Mouse (Mus musculus) 3T3-L1 (cell line): ENCODE measurements around the gene Aebp2.
"Not testable (repeated sequence)": the region's sequence is repeated elsewhere in the genome, so short reads cannot be mapped to it uniquely, and the experiment has no call there.

ENCODE experiments used
- DNase-seq: peaks from one replicate; pipeline ENCODE4 v3.0.0-alpha.2; 2015; ENCODE audit warnings: low read depth, low spot score

Aebp2 gene

GRCm38 (mm10) chr6:140622391-140623225 is at the start of gene Aebp2:
Gene Aebp2 (plus strand): TSS chr6:140622663.
- DNase-seq, result peak; percentile 40

- no peak for DNase-seq
Measured at GRCm38 (mm10) chr6:140574943-140575342, 47.5 kb upstream of the Aebp2 start.

- DNase-seq, result no peak
Measured at GRCm38 (mm10) chr6:140576133-140576532, 46.3 kb upstream of the Aebp2 start.

GRCm38 (mm10) chr6:140576961-140577821 is 45.3 kb upstream of the Aebp2 start:
- DNase-seq, result no peak

GRCm38 (mm10) chr6:140577822-140578170 is 44.7 kb upstream of the Aebp2 start:
- DNase-seq, result no peak

GRCm38 (mm10) chr6:140578985-140579384 is 43.5 kb upstream of the Aebp2 start:
- not testable (repeated sequence) for DNase-seq

- DNase-seq, result no peak
Measured at GRCm38 (mm10) chr6:140580170-140580569, 42.3 kb upstream of the Aebp2 start.

- DNase-seq, result no peak
Measured at GRCm38 (mm10) chr6:140586714-140587259, 35.7 kb upstream of the Aebp2 start.

- DNase-seq, result peak; percentile 63
Measured at GRCm38 (mm10) chr6:140591331-140591730, 31.1 kb upstream of the Aebp2 start.

- DNase-seq, result no peak
Measured at GRCm38 (mm10) chr6:140592713-140593112, 29.8 kb upstream of the Aebp2 start.

- DNase-seq, result peak; percentile 80
Measured at GRCm38 (mm10) chr6:140593420-140594170, 28.9 kb upstream of the Aebp2 start.

GRCm38 (mm10) chr6:140595551-140595950 is 26.9 kb upstream of the Aebp2 start:
- DNase-seq, result not testable (repeated sequence)

- no peak for DNase-seq
Measured at GRCm38 (mm10) chr6:140597381-140598329, 24.8 kb upstream of the Aebp2 start.

GRCm38 (mm10) chr6:140598516-140598915 is 23.9 kb upstream of the Aebp2 start:
- DNase-seq, result no peak

GRCm38 (mm10) chr6:140599337-140599736 is 23.1 kb upstream of the Aebp2 start:
- DNase-seq, result no peak

- DNase-seq, result peak; percentile 62
Measured at GRCm38 (mm10) chr6:140600671-140601070, 21.8 kb upstream of the Aebp2 start.

GRCm38 (mm10) chr6:140601175-140601574 is 21.3 kb upstream of the Aebp2 start:
- DNase-seq, result no peak

- no peak for DNase-seq
Measured at GRCm38 (mm10) chr6:140603228-140603944, 19.1 kb upstream of the Aebp2 start.

GRCm38 (mm10) chr6:140605173-140605572 is 17.3 kb upstream of the Aebp2 start:
- DNase-seq, result peak; percentile 79

- DNase-seq, result no peak
Measured at GRCm38 (mm10) chr6:140605732-140606131, 16.7 kb upstream of the Aebp2 start.
